Mouse (Mus musculus): ENCODE measurements at regions not wholly inside any gene's neighbourhood (a gene's known extent, or its start where the extent isn't known, plus 50 kb on each side); places are given as distances from the start of the nearest gene placed in this dataset.

- no peaks in the 10 kb centered on the region for H3K36me3 ChIP-seq (replicated peaks; ENCODE audit: control insufficient read depth, insufficient read depth, low read depth, low read length)
- no peak overlapping the region for H3K27ac ChIP-seq (replicated peaks; ENCODE audit: low read depth, low read length)
- no peak overlapping the region for H3K4me2 ChIP-seq (ENCODE audit: low read depth, low read length)
- 84% methylated on average over 3 of the region's 3 CpGs for WGBS
- H3K4me3 ChIP-seq (ENCODE audit: low read depth, low read length), result no peak overlapping the region
- no peak overlapping the region for H3K9ac ChIP-seq (replicated peaks; ENCODE audit: low read length)
- DNase-seq (ENCODE audit: low spot score), result no peak
- H3K4me1 ChIP-seq (ENCODE audit: control insufficient read depth, insufficient read depth, low read length), result no peaks in the 10 kb centered on the region
- H3K9me3 ChIP-seq (replicated peaks; ENCODE audit: control insufficient read depth, low read length), result no peaks in the 10 kb centered on the region
- no peak for ATAC-seq (replicated peaks; ENCODE audit: insufficient number of reproducible peaks, low FRiP score, low TSS enrichment, low read depth)
- no peaks in the 10 kb centered on the region for H3K27me3 ChIP-seq (ENCODE audit: control insufficient read depth, insufficient read depth, low read length)
These were observed 78.3 kb upstream of the Sgcd start for GRCm38 (mm10) chr11:48067072-48067471.

GRCm38 (mm10) chr11:48063719-48064118 is 75.0 kb upstream of the Sgcd start:
- H3K36me3 ChIP-seq (replicated peaks; ENCODE audit: control insufficient read depth, insufficient read depth, low read depth, low read length), result no peaks in the 10 kb centered on the region
- H3K4me1 ChIP-seq (ENCODE audit: control insufficient read depth, insufficient read depth, low read length), result no peaks in the 10 kb centered on the region
- WGBS, result 83% methylated on average over 9 of the region's 9 CpGs
- no peaks in the 10 kb centered on the region for H3K9me3 ChIP-seq (replicated peaks; ENCODE audit: control insufficient read depth, low read length)
- ATAC-seq (replicated peaks; ENCODE audit: insufficient number of reproducible peaks, low FRiP score, low TSS enrichment, low read depth) (no peak), DNase-seq (ENCODE audit: low spot score) (no peak)
- no peak overlapping the region for H3K27ac ChIP-seq (replicated peaks; ENCODE audit: low read depth, low read length)
- no peak overlapping the region for H3K4me3 ChIP-seq (ENCODE audit: low read depth, low read length)
- H3K27me3 ChIP-seq (ENCODE audit: control insufficient read depth, insufficient read depth, low read length), result no peaks in the 10 kb centered on the region
- no peak overlapping the region for H3K4me2 ChIP-seq (ENCODE audit: low read depth, low read length)
- no peak overlapping the region for H3K9ac ChIP-seq (replicated peaks; ENCODE audit: low read length)

- Histone ChIP-seq H3K27me3 (ENCODE audit: control insufficient read depth, insufficient read depth, low read length) (no peaks in the 10 kb centered on the region), H3K4me3 (ENCODE audit: low read depth, low read length) (no peak overlapping the region), H3K36me3 (replicated peaks; ENCODE audit: control insufficient read depth, insufficient read depth, low read depth, low read length) (no peaks in the 10 kb centered on the region), H3K4me1 (ENCODE audit: control insufficient read depth, insufficient read depth, low read length) (no peaks in the 10 kb centered on the region), H3K9me3 (replicated peaks; ENCODE audit: control insufficient read depth, low read length) (no peaks in the 10 kb centered on the region), H3K27ac (replicated peaks; ENCODE audit: low read depth, low read length) (no peak overlapping the region), H3K9ac (replicated peaks; ENCODE audit: low read length) (no peak overlapping the region), H3K4me2 (ENCODE audit: low read depth, low read length) (no peak overlapping the region)
- DNase-seq (ENCODE audit: low spot score) (no peak), ATAC-seq (replicated peaks; ENCODE audit: insufficient number of reproducible peaks, low FRiP score, low TSS enrichment, low read depth) (no peak)
These were observed 72.7 kb upstream of the Sgcd start for GRCm38 (mm10) chr11:48061501-48061900.

GRCm38 (mm10) chr11:48051156-48051866 is 62.5 kb upstream of the Sgcd start:
- Histone ChIP-seq H3K4me2 (ENCODE audit: low read depth, low read length) (no peak overlapping the region), H3K27me3 (ENCODE audit: control insufficient read depth, insufficient read depth, low read length) (no peaks in the 10 kb centered on the region), H3K4me1 (ENCODE audit: control insufficient read depth, insufficient read depth, low read length) (no peaks in the 10 kb centered on the region), H3K36me3 (replicated peaks; ENCODE audit: control insufficient read depth, insufficient read depth, low read depth, low read length) (no peaks in the 10 kb centered on the region), H3K9me3 (replicated peaks; ENCODE audit: control insufficient read depth, low read length) (no peaks in the 10 kb centered on the region), H3K9ac (replicated peaks; ENCODE audit: low read length) (no peak overlapping the region), H3K27ac (replicated peaks; ENCODE audit: low read depth, low read length) (no peak overlapping the region), H3K4me3 (ENCODE audit: low read depth, low read length) (no peak overlapping the region)
- DNase-seq (ENCODE audit: low spot score), result no peak
- 84% methylated on average over 3 of the region's 3 CpGs for WGBS
- ATAC-seq (replicated peaks; ENCODE audit: insufficient number of reproducible peaks, low FRiP score, low TSS enrichment, low read depth), result no peak

- Histone ChIP-seq H3K36me3 (replicated peaks; ENCODE audit: control insufficient read depth, insufficient read depth, low read depth, low read length) (no peaks in the 10 kb centered on the region), H3K4me3 (ENCODE audit: low read depth, low read length) (no peak overlapping the region), H3K9ac (replicated peaks; ENCODE audit: low read length) (no peak overlapping the region), H3K27me3 (ENCODE audit: control insufficient read depth, insufficient read depth, low read length) (no peaks in the 10 kb centered on the region), H3K4me2 (ENCODE audit: low read depth, low read length) (no peak overlapping the region), H3K9me3 (replicated peaks; ENCODE audit: control insufficient read depth, low read length) (no peaks in the 10 kb centered on the region), H3K4me1 (ENCODE audit: control insufficient read depth, insufficient read depth, low read length) (no peaks in the 10 kb centered on the region), H3K27ac (replicated peaks; ENCODE audit: low read depth, low read length) (no peak overlapping the region)
- no peak for ATAC-seq (replicated peaks; ENCODE audit: insufficient number of reproducible peaks, low FRiP score, low TSS enrichment, low read depth)
- DNase-seq (ENCODE audit: low spot score), result no peak
- 77% methylated on average over 1 of the region's 1 CpGs for WGBS
These were observed 59.5 kb upstream of the Sgcd start for GRCm38 (mm10) chr11:48048311-48048710.

All from embryonic facial prominence, embryonic 11.5 days (tissue).